Mouse (Mus musculus) megakaryocyte, embryonic 14.5 days (primary cell): ENCODE results near the gene Gm49630.
"Not testable (repeated sequence)": the region's sequence is repeated elsewhere in the genome, so short reads cannot be mapped to it uniquely, and the experiment has no call there.

Source experiments
- FLI1 ChIP-seq: IDR thresholded peaks from 2 replicates; pipeline ENCODE4 v1.6.1; 2012; ENCODE audit warnings: low read length, inconsistent platforms, mixed read lengths
- GATA1 ChIP-seq: IDR thresholded peaks from 3 replicates; pipeline ENCODE4 v1.6.1; 2012; ENCODE audit warnings: mixed read lengths, low read length, inconsistent platforms, borderline replicate concordance

DNA sequence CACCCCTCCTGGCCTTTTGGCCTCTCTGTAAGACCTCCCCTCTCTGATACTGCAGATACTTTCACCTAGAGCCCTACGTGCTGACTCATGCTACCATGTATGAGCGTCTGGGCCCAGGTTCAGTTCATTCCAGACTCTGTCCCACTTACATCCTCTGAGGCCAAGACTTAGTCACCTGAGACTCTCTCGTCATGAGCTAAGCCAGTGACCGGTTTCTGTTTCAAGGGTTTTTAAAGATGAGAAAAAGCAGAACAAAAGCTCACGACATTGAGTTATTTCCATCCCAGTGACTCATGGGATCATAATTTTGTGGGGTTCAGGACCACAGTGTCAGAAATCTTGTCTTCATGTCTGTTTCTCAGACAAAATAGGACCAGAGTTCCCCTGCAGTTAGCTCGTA, 52.0 kb downstream of the Gm49630 start:
- TF ChIP-seq GATA1, FLI1: not testable (repeated sequence)
